Mouse (Mus musculus) heart, embryonic 12.5 days (tissue): ENCODE data around the gene Zbtb34. TPM values are rescaled to one million over a fixed set of nuclear protein-coding genes. Genes with fewer than 3 reads are reported as not detected.

Source experiments
- ATAC-seq: fragments of 200-750 bp; cut with Nextera tagmentation; 2 replicates; pipeline ENCODE4 v1.8.0; 2017; ENCODE audit warnings: moderate TSS enrichment, moderate library complexity; ENCODE audit not compliant: insufficient number of reproducible peaks, low FRiP score
- H3K27ac ChIP-seq: fragments of 300-500 bp; sonication (generic); 2 replicates; pipeline ENCODE4 v1.5.1; 2016; ENCODE audit warnings: mild to moderate bottlenecking, moderate library complexity; ENCODE audit not compliant: poor library complexity, severe bottlenecking
- H3K27me3 ChIP-seq: fragments of 300-500 bp; sonication (generic); replicated peaks from 2 replicates; pipeline ENCODE4 v1.6.1; 2016; ENCODE audit warnings: mild to moderate bottlenecking, moderate library complexity
- H3K36me3 ChIP-seq: fragments of 300-500 bp; sonication (generic); 2 replicates; pipeline ENCODE4 v1.6.1; 2016; ENCODE audit warnings: mild to moderate bottlenecking, moderate library complexity
- H3K4me1 ChIP-seq: fragments of 300-500 bp; sonication (generic); replicated peaks from 2 replicates; pipeline ENCODE4 v1.6.1; 2016; ENCODE audit warnings: mild to moderate bottlenecking
- H3K4me2 ChIP-seq: fragments of 300-500 bp; sonication (generic); 2 replicates; pipeline ENCODE4 v1.6.1; 2016; ENCODE audit warnings: mild to moderate bottlenecking, moderate library complexity
- H3K4me3 ChIP-seq: fragments of 300-500 bp; sonication (generic); 2 replicates; pipeline ENCODE4 v1.5.1; 2016; ENCODE audit warnings: mild to moderate bottlenecking
- H3K9ac ChIP-seq: fragments of 300-500 bp; sonication (generic); 2 replicates; pipeline ENCODE4 v1.6.1; 2016; ENCODE audit warnings: mild to moderate bottlenecking, moderate library complexity
- H3K9me3 ChIP-seq: fragments of 300-500 bp; sonication (generic); replicated peaks from 2 replicates; pipeline ENCODE4 v1.6.1; 2016; ENCODE audit warnings: mild to moderate bottlenecking, moderate library complexity
- WGBS: fragments of 180-500 bp; shearing (Covaris S2); methylation state at CpG from one replicate; pipeline ENCODE4 v1.1.7; 2016; 5-methylcytosine and 5-hydroxymethylcytosine counted together
- polyA plus RNA-seq: library from polyadenylated mRNA; unstranded; fragments of >200 nt; fragmentation: Nextera tagmentation; extraction: Ambion mirVana; gene quantifications from 2 replicates; pipeline ENCODE4 v1.2.1, GENCODE M21; 2016

The Zbtb34 gene
- polyA plus RNA-seq, 1 experiment from 2014 or later, result 6.9 TPM

DNA sequence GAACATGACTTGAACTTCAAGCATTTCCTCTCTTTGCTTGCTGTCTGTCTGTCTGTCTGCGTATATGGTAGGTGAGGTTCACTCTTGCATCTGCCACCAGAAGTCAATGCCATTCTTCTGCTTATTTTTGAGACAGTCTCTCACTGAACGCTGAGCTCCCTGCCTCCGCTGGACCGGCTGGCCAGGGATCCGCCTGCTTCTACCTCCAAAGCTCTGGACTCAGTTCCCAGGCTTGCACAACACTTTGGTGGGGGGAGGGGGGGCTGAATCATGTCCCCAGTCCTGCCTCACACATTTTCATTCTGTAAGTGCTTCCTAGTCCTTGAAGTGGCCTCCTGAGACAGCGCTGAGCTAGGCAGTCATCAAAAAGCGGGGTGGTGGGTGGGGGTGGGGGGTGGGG is 32.0 kb downstream of the Zbtb34 start:
- Histone ChIP-seq H3K4me2 (no peak overlapping the region), H3K27ac (no peak overlapping the region), H3K4me1 (no peaks in the 10 kb centered on the region), H3K36me3 (no peaks in the 10 kb centered on the region), H3K4me3 (no peak overlapping the region), H3K27me3 (no peaks in the 10 kb centered on the region), H3K9me3 (no peaks in the 10 kb centered on the region), H3K9ac (no peak overlapping the region)
- WGBS, result 65% methylated on average over 7 of the region's 7 CpGs
- no peak for ATAC-seq

DNA sequence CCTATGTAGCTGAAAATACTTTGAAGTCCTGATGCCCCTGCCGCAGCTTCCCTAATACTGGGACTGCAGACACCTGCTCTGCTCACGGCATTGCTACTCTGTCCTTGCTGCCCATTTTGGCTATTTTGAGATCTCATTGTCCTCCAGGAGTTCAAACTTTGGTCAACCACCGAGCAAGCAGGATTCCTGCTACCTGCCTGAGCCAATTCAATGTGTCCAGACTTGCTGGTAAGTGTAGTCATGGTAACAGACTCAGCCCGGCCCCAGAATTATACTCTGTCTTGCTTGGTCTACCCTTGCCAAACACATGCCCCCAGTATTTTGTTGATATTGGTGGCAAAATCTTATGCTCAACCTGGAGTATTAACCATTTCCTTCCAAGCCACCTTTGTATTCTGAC is 34.1 kb downstream of the Zbtb34 start:
- Histone ChIP-seq H3K4me3 (no peak overlapping the region), H3K9ac (no peak overlapping the region), H3K9me3 (no peaks in the 10 kb centered on the region), H3K4me1 (no peaks in the 10 kb centered on the region), H3K27me3 (no peaks in the 10 kb centered on the region), H3K36me3 (no peaks in the 10 kb centered on the region), H3K4me2 (no peak overlapping the region), H3K27ac (no peak overlapping the region)
- ATAC-seq, result no peak
- 68% methylated on average over 4 of the region's 4 CpGs for WGBS

DNA sequence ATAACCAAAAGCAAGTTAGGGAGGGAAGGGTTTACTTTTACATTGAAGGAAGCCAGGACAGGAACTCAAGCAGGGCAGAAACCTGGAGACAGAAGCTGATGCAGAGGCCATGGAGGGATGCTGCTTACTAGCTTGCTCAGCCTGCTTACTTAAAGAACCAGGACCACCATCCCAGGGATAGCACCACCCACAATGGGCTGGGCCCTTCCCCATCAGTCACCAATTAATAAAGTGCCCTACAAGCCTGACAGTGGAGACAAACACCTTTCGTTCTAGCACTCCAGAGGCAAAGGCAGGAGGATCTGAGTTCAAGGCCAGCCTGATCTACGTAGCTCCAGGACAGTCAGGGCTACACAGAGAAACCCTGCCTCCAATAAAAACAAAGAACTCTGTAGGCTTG is 36.1 kb downstream of the Zbtb34 start:
- Histone ChIP-seq H3K36me3 (no peaks in the 10 kb centered on the region), H3K4me1 (no peaks in the 10 kb centered on the region), H3K27me3 (no peaks in the 10 kb centered on the region), H3K27ac (no peak overlapping the region), H3K4me3 (no peak overlapping the region), H3K9ac (no peak overlapping the region), H3K9me3 (0 out of 2 replicates have a peak, but pooled peaks cover 2% of the 10 kb centered on the region), H3K4me2 (no peak overlapping the region)
- no peak for ATAC-seq
- 80% methylated on average over 2 of the region's 2 CpGs for WGBS

- no peaks in the 10 kb centered on the region for H3K36me3 ChIP-seq
- H3K9me3 ChIP-seq, result peaks cover 5% of the 10 kb centered on the region; the same call in 1 of the 2 replicates
- no peak overlapping the region for H3K27ac ChIP-seq
- no peaks in the 10 kb centered on the region for H3K4me1 ChIP-seq
- H3K4me3 ChIP-seq, result no peak overlapping the region
- ATAC-seq, result no peak
- WGBS, result 69% methylated on average over 11 of the region's 11 CpGs
- no peak overlapping the region for H3K4me2 ChIP-seq
- no peak overlapping the region for H3K9ac ChIP-seq
- H3K27me3 ChIP-seq, result no peaks in the 10 kb centered on the region
These were observed 37.0 kb downstream of the Zbtb34 start for GRCm38 (mm10) chr2:33393951-33394635.

DNA sequence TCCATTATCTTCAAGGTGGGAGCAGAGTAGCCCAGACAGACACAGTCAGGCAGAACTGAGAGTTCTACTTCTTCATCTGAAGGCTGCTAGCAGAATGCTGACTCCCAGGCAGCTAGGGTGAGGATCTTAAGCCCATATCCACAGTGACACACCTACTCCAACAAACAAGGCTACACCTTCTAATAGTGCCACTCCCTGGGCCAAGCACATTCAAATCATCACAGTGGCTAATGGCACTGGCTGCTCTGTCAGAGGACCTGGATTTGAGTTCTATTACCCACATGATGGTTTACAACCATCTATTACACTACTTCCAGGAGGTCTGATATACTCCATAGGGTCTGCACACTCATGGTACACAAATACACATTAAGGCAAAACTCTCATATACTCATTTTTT is 38.1 kb downstream of the Zbtb34 start:
- H3K36me3 ChIP-seq, result no peaks in the 10 kb centered on the region
- H3K27me3 ChIP-seq, result no peaks in the 10 kb centered on the region
- H3K27ac ChIP-seq, result no peak overlapping the region
- ATAC-seq, result no peak
- peaks cover 5% of the 10 kb centered on the region; the same call in 1 of the 2 replicates for H3K9me3 ChIP-seq
- H3K9ac ChIP-seq, result no peak overlapping the region
- H3K4me2 ChIP-seq, result no peak overlapping the region
- no peaks in the 10 kb centered on the region for H3K4me1 ChIP-seq
- no peak overlapping the region for H3K4me3 ChIP-seq

DNA sequence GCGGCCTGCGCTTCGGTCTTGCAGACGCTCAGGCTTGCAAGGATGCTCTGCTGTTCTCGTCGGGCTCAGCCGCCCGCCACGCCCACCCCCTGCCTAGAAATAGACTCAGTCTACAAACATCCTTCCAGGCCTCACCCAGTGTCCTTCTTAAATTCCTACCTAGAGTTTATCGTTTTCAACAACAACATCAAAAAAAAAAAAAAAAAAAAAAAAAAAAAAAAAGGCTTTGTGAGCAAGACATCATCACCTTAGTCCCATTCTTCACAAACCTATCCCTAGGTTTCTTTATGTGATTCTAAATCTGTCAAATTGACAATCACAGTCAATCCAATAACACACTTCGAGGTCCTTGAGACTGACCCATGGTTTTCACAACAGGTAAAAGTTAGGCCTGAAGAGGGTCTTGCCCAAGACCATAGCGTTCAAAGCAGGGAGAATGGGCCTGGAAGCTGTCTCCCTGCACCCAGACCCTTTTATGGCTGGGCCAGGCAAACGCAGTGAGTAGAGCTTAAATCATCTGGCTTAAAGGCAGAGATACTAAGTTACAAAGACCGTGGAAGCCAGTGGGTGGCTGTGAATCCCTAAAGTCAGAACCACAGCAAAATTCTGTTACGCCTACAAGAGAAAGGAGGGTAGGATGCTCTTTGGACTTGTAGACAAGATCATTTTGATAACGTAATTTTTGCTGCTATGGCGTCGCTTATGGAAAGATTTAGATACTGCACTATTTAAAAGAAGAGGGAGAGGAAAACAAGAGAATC is 59.3 kb downstream of the Zbtb34 start:
- peak overlapping the region; percentile 88 for H3K4me3 ChIP-seq
- no peak for ATAC-seq
- peaks cover 6% of the 10 kb centered on the region for H3K4me1 ChIP-seq
- no peak overlapping the region for H3K27ac ChIP-seq
- no peaks in the 10 kb centered on the region for H3K9me3 ChIP-seq
- WGBS, result 37% methylated on average over 15 of the region's 18 CpGs
- no peaks in the 10 kb centered on the region for H3K36me3 ChIP-seq
- no peaks in the 10 kb centered on the region for H3K27me3 ChIP-seq
- no peak overlapping the region; the same call in 1 of the 2 replicates for H3K9ac ChIP-seq
- peak overlapping the region; percentile 97 for H3K4me2 ChIP-seq

GRCm38 (mm10) chr2:33370777-33371647 is 60.1 kb downstream of the Zbtb34 start, which contains the start of gene Ralgps1:
Gene Ralgps1 (minus strand): TSS chr2:33371486.
- Histone ChIP-seq H3K4me1 (peaks cover 12% of the 10 kb centered on the region), H3K36me3 (no peaks in the 10 kb centered on the region), H3K27ac (peak within 1 kb of the TSS; percentile 97), H3K9ac (peak within 1 kb of the TSS; percentile 89), H3K4me3 (peak within 1 kb of the TSS; percentile 88), H3K9me3 (no peaks in the 10 kb centered on the region), H3K4me2 (peak within 1 kb of the TSS; percentile 97), H3K27me3 (no peaks in the 10 kb centered on the region)
- WGBS, result under 1% methylated on average over 52 of the region's 74 CpGs
- peak; percentile 99 for ATAC-seq

- Histone ChIP-seq H3K27me3 (no peaks in the 10 kb centered on the region), H3K36me3 (no peaks in the 10 kb centered on the region), H3K9ac (peak overlapping the region; percentile 89), H3K4me1 (peaks cover 12% of the 10 kb centered on the region), H3K4me3 (peak overlapping the region; percentile 88), H3K4me2 (peak overlapping the region; percentile 97), H3K9me3 (no peaks in the 10 kb centered on the region), H3K27ac (no peak overlapping the region)
- no peak for ATAC-seq
- 15% methylated on average over 15 of the region's 15 CpGs for WGBS
These were observed 60.8 kb downstream of the Zbtb34 start for GRCm38 (mm10) chr2:33370276-33370776.

GRCm38 (mm10) chr2:33369453-33369852 is 61.7 kb downstream of the Zbtb34 start:
- no peak overlapping the region for H3K4me2 ChIP-seq
- no peak overlapping the region for H3K27ac ChIP-seq
- no peaks in the 10 kb centered on the region for H3K27me3 ChIP-seq
- ATAC-seq, result no peak
- H3K9ac ChIP-seq, result no peak overlapping the region
- peaks cover 12% of the 10 kb centered on the region for H3K4me1 ChIP-seq
- 73% methylated on average over 3 of the region's 3 CpGs for WGBS
- H3K36me3 ChIP-seq, result no peaks in the 10 kb centered on the region
- H3K4me3 ChIP-seq, result no peak overlapping the region
- no peaks in the 10 kb centered on the region for H3K9me3 ChIP-seq

- H3K9ac ChIP-seq, result no peak overlapping the region
- 79% methylated on average over 1 of the region's 1 CpGs for WGBS
These were observed 62.6 kb downstream of the Zbtb34 start for GRCm38 (mm10) chr2:33368486-33368885.

More at GRCm38 (mm10) chr2:33368486-33368885, 62.6 kb downstream of the Zbtb34 start:
- no peaks in the 10 kb centered on the region for H3K9me3 ChIP-seq
- H3K27me3 ChIP-seq, result no peaks in the 10 kb centered on the region
- no peak overlapping the region for H3K27ac ChIP-seq
- ATAC-seq, result no peak
- no peak overlapping the region for H3K4me3 ChIP-seq
- H3K4me1 ChIP-seq, result peaks cover 12% of the 10 kb centered on the region
- H3K36me3 ChIP-seq, result no peaks in the 10 kb centered on the region
- no peak overlapping the region for H3K4me2 ChIP-seq
